Mouse (Mus musculus) embryo, embryonic 11.5 days (tissue): Measurements from ENCODE around the gene Mybl2.

Experiments
- DNase-seq: peaks from one replicate; pipeline ENCODE4 v3.0.0-alpha.2; 2012; ENCODE audit warnings: low read depth, low spot score

Gene Mybl2

GRCm38 (mm10) chr2:163071590-163071989 is 17.1 kb downstream of the Mybl2 start:
- no peak for DNase-seq

GRCm38 (mm10) chr2:163073023-163073757 is 18.7 kb downstream of the Mybl2 start:
- no peak for DNase-seq

- no peak for DNase-seq
Measured at GRCm38 (mm10) chr2:163074006-163074405, 19.5 kb downstream of the Mybl2 start.

DNA sequence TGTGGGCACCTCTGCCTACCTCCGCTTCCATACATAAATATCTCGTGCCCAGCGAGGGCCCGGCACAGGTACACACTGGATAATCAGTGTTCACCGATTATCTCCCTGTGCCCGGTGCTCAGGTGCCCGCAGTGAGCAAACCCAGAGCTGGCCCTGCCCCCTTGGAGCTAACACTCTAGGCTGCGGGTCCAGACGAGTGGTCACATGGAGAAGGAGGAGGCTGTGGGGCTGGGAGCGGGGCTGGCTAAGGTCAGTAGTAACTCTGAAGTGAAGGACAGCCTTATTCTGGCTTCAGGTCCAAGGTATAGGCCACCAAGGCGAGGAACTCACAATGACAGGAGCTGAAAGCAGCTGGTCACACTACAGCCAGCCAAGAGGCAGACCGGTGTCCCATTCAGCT is 20.3 kb downstream of the Mybl2 start:
- no peak for DNase-seq

GRCm38 (mm10) chr2:163075234-163075633 is 20.7 kb downstream of the Mybl2 start:
- no peak for DNase-seq

- DNase-seq: no peak
Measured at GRCm38 (mm10) chr2:163079041-163079440, 24.6 kb downstream of the Mybl2 start.

DNA sequence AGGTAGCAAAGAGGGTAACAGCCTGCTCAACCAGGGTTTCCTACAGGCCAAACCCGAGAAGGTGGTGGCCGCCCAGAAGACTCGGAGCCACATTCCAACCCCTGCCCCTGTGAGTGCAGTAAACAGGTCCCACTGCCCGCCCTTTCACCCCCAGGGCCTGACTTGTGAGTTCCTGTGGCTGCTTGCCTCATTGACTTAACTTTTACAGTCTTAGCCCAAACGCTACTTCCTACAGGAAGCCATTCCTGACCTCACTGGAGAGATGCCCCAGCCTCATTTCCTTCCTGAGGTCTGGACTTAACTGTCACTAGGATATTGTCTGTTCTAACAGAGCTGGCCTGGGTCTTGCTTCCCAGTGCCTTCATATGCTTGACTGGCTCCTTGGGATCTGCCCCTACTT is 28.1 kb downstream of the Mybl2 start:
- DNase-seq: no peak

GRCm38 (mm10) chr2:163084519-163084918 is 30.0 kb downstream of the Mybl2 start:
- DNase-seq: no peak

DNA sequence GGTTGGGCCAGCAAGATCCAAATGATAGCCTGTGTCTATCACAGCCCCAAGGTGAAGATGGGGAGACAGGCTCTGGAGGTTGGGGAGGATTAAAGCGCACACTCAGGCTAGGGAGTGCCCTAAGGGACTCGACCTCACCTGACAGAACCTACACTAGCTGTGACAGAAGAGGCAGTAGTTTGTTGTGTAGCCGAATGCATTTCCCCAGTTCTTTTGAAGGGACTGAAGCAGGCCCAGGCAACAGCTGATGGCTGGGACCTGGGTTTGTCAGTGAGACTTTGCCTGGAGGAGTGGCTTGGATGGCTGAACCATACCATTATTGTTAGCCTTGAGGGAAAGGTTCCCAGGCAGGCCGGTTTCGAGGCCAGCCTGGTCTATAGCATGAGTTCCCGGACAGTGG is 30.6 kb downstream of the Mybl2 start:
- no peak for DNase-seq

DNA sequence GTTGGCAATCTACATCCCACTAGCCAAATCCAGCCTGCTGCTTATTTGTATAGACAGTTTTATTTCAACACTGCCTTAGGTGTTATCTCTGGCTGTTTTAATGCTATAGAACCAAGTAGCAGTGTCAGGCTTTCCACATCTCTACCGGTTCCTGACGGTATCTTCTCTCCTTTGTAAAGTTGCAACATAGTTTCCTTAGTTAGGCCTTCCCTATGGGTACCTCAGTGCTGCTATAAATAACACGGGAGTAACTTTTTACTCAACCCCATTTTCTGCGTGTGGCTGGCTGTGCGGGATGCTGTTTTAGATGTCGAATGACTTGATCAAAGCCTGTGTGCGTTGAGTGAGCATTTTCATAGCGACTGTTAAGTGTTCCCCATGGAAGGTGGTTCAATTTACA is 32.1 kb downstream of the Mybl2 start:
- DNase-seq: no peak

- no peak for DNase-seq
Measured at GRCm38 (mm10) chr2:163087728-163088127, 33.2 kb downstream of the Mybl2 start, which contains the start of gene Gtsf1l. Gtsf1l (minus strand) TSS chr2:163087855.

DNA sequence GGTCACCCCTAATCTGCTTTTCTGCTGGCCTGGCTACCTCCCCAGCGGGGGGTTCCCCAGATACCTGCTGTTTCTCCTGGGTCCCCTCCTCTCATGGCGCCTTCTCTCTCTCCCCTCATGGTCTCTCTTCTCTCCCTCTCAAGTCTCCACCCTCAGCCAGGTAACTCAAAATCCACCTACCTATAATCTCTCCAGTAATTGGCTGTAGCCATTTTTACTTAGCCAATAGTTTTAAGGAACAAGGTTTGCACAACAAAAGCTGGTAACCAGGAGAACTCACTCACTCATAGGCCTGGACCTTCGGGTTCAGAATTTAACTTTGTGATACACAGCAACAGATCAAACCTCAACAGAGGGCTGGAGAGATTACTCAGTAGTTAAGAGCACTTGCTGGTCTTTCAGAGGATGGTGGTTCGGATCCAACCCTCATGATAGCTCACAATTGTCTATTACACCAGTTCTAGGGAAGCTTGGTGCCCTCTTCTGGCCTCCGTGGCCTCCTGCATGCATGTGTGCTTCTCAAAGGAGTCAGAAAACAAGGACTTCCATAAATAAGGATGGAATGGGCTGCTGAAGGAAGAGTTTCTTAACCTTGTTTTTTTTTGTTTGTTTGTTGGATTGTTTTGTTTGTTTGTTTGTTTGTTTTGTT is 35.1 kb downstream of the Mybl2 start:
- DNase-seq: no peak

GRCm38 (mm10) chr2:163094909-163095308 is 40.4 kb downstream of the Mybl2 start:
- no peak for DNase-seq

- no peak for DNase-seq
Measured at GRCm38 (mm10) chr2:163095784-163096183, 41.3 kb downstream of the Mybl2 start.

GRCm38 (mm10) chr2:163099919-163100318 is 45.4 kb downstream of the Mybl2 start:
- no peak for DNase-seq

GRCm38 (mm10) chr2:163100551-163100950 is 46.1 kb downstream of the Mybl2 start:
- DNase-seq: no peak

DNA sequence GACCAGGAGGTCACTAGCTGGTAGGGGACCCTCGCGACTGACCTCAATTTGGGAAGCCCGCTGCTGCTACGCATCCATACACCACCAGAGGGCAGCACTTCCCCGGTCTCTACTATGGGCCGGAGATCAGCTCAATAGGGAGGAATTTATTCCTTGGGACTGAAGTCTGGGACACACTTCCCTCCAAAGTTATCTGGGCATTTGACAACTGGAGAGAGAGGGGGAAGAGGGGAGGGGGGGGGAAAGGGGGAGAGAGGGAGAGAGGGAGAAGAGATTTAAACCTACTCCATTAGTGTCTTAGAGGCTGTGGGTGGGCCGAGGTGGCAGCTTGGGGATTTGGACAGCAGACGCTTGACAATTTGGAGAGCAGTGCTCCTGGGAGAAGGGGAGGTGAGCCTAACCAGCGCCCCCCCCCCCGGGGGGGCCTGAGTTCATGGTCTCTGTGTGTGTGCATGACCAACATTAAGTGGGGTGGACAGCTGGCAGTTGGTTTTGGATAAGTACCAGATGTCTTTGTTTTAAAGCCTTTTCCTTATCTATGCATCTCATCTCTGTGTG is 47.2 kb downstream of the Mybl2 start:
- peak; percentile 41 for DNase-seq

DNA sequence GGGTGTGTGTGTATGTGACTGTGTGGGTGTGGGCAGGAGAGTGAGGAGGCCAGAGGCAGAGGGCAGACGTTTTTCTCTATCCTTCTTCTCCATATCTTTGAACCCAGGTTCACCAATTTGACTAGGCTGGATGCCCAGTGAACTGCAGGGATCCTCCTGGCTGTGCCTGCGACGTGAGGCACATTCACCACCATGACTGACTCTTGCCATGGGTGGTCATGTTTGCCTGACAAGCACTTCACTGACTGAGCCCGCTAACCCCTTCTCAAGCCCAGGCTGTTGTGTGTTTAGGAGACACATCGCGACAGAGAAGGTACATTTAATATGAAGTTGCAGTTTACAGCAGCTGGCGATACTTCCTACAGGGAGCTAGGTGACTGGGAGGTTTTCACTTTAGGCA is 47.7 kb downstream of the Mybl2 start:
- no peak for DNase-seq

DNA sequence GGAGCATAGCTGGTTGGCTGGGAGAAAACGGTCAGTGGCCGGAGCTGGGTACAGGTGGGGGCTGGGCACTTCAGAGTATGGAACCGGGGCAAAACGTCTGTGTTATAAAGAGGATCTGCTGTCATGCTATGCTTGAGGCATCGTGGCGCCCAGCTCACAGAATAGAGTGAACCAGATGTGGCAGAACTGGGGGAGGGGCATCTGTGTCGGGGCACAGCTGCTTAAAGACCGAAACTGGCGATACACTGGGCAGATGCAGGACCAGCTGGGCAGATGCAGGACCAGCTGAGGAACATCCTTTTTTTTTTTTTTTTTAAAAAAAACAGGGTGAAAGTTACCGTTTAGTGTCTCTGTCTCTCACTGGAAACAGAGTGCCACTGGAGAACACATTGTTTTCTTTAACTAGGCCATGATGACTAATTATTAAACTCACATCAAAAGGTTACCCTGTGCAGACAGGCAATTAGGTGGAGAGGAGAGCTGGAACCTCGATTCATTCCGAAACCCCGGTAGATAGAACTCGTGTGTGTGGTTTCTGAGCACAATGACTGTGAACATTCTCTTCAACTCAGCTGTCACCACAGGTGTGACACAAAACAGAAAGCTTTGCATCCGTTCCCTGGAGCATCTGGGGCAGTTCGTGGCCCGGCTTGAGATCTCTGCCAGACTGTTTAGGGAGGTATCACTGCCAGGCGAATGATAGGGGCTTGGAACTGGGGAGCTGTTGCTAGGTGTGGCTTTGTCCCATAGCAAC is 48.6 kb downstream of the Mybl2 start:
- no peak for DNase-seq

GRCm38 (mm10) chr2:163104086-163104770 is 49.7 kb downstream of the Mybl2 start:
- no peak for DNase-seq

DNA sequence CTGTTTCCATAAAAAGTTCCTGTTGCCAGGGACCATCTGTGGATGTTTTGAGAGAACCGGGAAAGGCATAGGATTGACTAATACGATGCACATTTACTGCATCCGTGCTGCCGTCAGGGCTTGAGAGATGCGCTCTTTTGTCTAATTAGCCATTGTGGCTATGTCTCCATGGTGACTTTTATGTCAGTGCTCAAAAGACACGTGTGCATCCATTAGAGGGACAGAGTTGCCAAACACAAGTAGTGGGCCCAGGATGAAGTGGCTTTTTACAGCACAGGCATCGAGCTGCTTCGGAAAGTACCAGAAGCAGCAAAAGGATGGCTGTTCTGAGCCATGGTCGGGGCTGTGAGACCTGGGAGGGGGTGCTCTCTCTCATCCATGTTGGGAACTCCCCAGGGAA is 53.9 kb downstream of the Mybl2 start:
- no peak for DNase-seq

- DNase-seq: no peak
Measured at GRCm38 (mm10) chr2:163110706-163111105, 56.2 kb downstream of the Mybl2 start.
